Mouse (Mus musculus): ENCODE results near the gene Mad2l1bp.

DNA sequence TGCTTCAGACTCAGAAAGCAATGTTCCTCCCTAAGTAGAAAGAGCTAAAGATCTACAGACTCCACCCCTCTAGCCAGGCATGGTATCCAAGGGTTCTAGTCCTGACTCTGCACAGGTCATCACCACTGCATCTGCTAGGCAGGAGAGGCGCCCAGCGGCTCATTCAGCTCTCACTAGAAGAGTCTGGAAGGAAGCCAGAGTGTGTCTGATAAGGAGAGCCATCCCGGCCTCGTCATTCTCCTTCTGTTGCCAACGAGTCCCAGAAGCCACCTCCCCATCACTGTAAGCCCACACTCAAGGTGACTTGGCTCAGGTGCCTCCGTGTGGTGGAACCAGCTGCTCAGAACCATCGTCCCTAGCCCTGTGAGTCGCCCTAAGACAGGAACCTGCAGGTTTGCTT, 20.5 kb downstream of the Mad2l1bp start:
- TF ChIP-seq CTCF (IDR thresholded peaks at IDR 0.05; ENCODE audit: borderline replicate concordance, insufficient read depth, low read depth, low read length): no peak
- no peak for TF ChIP-seq POLR2A (IDR thresholded peaks at IDR 0.05; ENCODE audit: borderline replicate concordance, insufficient read depth, low read length)

All from cerebellum, adult 2 months (tissue).